Mouse (Mus musculus): ENCODE measurements around the gene Nfib.

- TF ChIP-seq POLR2A (IDR thresholded peaks at IDR 0.05; ENCODE audit: borderline replicate concordance, extremely low read depth, insufficient read depth, insufficient read length, poor library complexity, severe bottlenecking) (no peak), CTCF (IDR thresholded peaks at IDR 0.05; ENCODE audit: borderline replicate concordance, extremely low read depth, insufficient read depth, insufficient read length) (no peak)
These were observed 104.9 kb downstream of the Nfib start for GRCm38 (mm10) chr4:82600636-82601035.
